Mouse (Mus musculus): Measurements from ENCODE around the gene Peg3. TPM values are rescaled to one million over a fixed set of nuclear protein-coding genes. Genes with fewer than 3 reads are reported as not detected.
"Not testable (repeated sequence)": the region's sequence is repeated elsewhere in the genome, so short reads cannot be mapped to it uniquely, and the experiment has no call there.

The Peg3 gene
- 95.1 and 98.5 TPM in 2 replicates for polyA plus RNA-seq (2015; fragmentation: Nextera tagmentation; extraction: Ambion mirVana)

GRCm38 (mm10) chr7:6730241-6730640 is at the start of gene Peg3, which contains the start of gene Usp29:
Peg3 (minus strand) TSS chr7:6730431.
Usp29 (plus strand) TSS chr7:6730578.
- Histone ChIP-seq H3K36me3 (replicated peaks) (no peaks in the 10 kb centered on the region), H3K9me3 (peaks cover 20% of the 10 kb centered on the region; the same call in 1 of the 2 replicates), H3K4me3 (peak within 1 kb of the TSS; percentile 65), H3K4me2 (peak within 1 kb of the TSS; percentile 50), H3K27me3 (replicated peaks) (no peaks in the 10 kb centered on the region), H3K9ac (peak within 1 kb of the TSS; percentile 71), H3K4me1 (0 out of 2 replicates have a peak, but pooled peaks cover 3% of the 10 kb centered on the region), H3K27ac (peak within 1 kb of the TSS; percentile 92)
- peak; percentile 43 for ATAC-seq (replicated peaks)
- WGBS: 51% methylated on average over 24 of the region's 24 CpGs

GRCm38 (mm10) chr7:6779172-6779571 is 48.9 kb upstream of the Peg3 start:
- no peaks in the 10 kb centered on the region for H3K9me3 ChIP-seq
- no peak overlapping the region for H3K4me3 ChIP-seq
- H3K4me1 ChIP-seq: peaks cover 6% of the 10 kb centered on the region
- ATAC-seq (replicated peaks): no peak
- H3K9ac ChIP-seq: no peak overlapping the region
- no peak overlapping the region for H3K27ac ChIP-seq
- no peaks in the 10 kb centered on the region for H3K36me3 ChIP-seq (replicated peaks)
- no peaks in the 10 kb centered on the region for H3K27me3 ChIP-seq (replicated peaks)
- H3K4me2 ChIP-seq: no peak overlapping the region
- 87% methylated on average over 5 of the region's 5 CpGs for WGBS

- WGBS: 48% methylated on average over 4 of the region's 4 CpGs
- Histone ChIP-seq H3K9ac (no peak overlapping the region), H3K4me3 (no peak overlapping the region), H3K27me3 (replicated peaks) (no peaks in the 10 kb centered on the region), H3K9me3 (no peaks in the 10 kb centered on the region), H3K27ac (peak overlapping the region; percentile 48; the same call in 1 of the 2 replicates), H3K4me2 (no peak overlapping the region), H3K36me3 (replicated peaks) (no peaks in the 10 kb centered on the region), H3K4me1 (0 out of 2 replicates have a peak, but pooled peaks cover 5% of the 10 kb centered on the region)
- ATAC-seq (replicated peaks): no peak; the same call in 1 of the 2 replicates
These were observed 47.5 kb upstream of the Peg3 start for GRCm38 (mm10) chr7:6777689-6778088.

- Histone ChIP-seq H3K9ac (no peak overlapping the region), H3K4me2 (no peak overlapping the region), H3K9me3 (no peaks in the 10 kb centered on the region), H3K27me3 (replicated peaks) (no peaks in the 10 kb centered on the region), H3K27ac (peak overlapping the region; percentile 48; the same call in 1 of the 2 replicates), H3K36me3 (replicated peaks) (no peaks in the 10 kb centered on the region), H3K4me3 (no peak overlapping the region), H3K4me1 (0 out of 2 replicates have a peak, but pooled peaks cover 5% of the 10 kb centered on the region)
- ATAC-seq (replicated peaks): no peak; the same call in 1 of the 2 replicates
- 79% methylated on average over 2 of the region's 2 CpGs for WGBS
These were observed 46.9 kb upstream of the Peg3 start for GRCm38 (mm10) chr7:6777107-6777506.

- no peaks in the 10 kb centered on the region for H3K27me3 ChIP-seq (replicated peaks)
- 89% methylated on average over 10 of the region's 10 CpGs for WGBS
- H3K9ac ChIP-seq: no peak overlapping the region
- no peaks in the 10 kb centered on the region for H3K9me3 ChIP-seq
- H3K36me3 ChIP-seq (replicated peaks): no peaks in the 10 kb centered on the region
- no peak for ATAC-seq (replicated peaks)
- no peak overlapping the region for H3K4me3 ChIP-seq
- no peak overlapping the region for H3K27ac ChIP-seq
- 0 out of 2 replicates have a peak, but pooled peaks cover 5% of the 10 kb centered on the region for H3K4me1 ChIP-seq
- no peak overlapping the region for H3K4me2 ChIP-seq
These were observed 46.3 kb upstream of the Peg3 start for GRCm38 (mm10) chr7:6776314-6777059.

- WGBS: 59% methylated on average over 11 of the region's 11 CpGs
- not testable (repeated sequence) for H3K9me3 ChIP-seq; H3K9ac ChIP-seq; H3K4me3 ChIP-seq; H3K36me3 ChIP-seq (replicated peaks); H3K4me1 ChIP-seq; ATAC-seq (replicated peaks); H3K27me3 ChIP-seq (replicated peaks); H3K4me2 ChIP-seq; H3K27ac ChIP-seq
These were observed 43.7 kb upstream of the Peg3 start for GRCm38 (mm10) chr7:6773865-6774413.

- Histone ChIP-seq H3K9me3 (no peaks in the 10 kb centered on the region), H3K4me1 (peaks cover 5% of the 10 kb centered on the region), H3K4me2 (no peak overlapping the region), H3K4me3 (no peak overlapping the region), H3K27me3 (replicated peaks) (no peaks in the 10 kb centered on the region), H3K9ac (no peak overlapping the region), H3K27ac (peak overlapping the region; percentile 32; the same call in 1 of the 2 replicates), H3K36me3 (replicated peaks) (no peaks in the 10 kb centered on the region)
- ATAC-seq (replicated peaks): no peak; the same call in 1 of the 2 replicates
- 3% methylated on average over 8 of the region's 8 CpGs for WGBS
These were observed 40.1 kb upstream of the Peg3 start for GRCm38 (mm10) chr7:6770286-6770685.

- Histone ChIP-seq H3K27me3 (replicated peaks) (no peaks in the 10 kb centered on the region), H3K9me3 (no peaks in the 10 kb centered on the region), H3K4me2 (no peak overlapping the region), H3K9ac (no peak overlapping the region), H3K36me3 (replicated peaks) (no peaks in the 10 kb centered on the region), H3K27ac (no peak overlapping the region), H3K4me3 (no peak overlapping the region), H3K4me1 (peaks cover 4% of the 10 kb centered on the region)
- no peak for ATAC-seq (replicated peaks)
- WGBS: 64% methylated on average over 5 of the region's 5 CpGs
These were observed 35.0 kb upstream of the Peg3 start for GRCm38 (mm10) chr7:6765240-6765639.

- 20% methylated on average over 6 of the region's 6 CpGs for WGBS
- H3K4me1 ChIP-seq: 0 out of 2 replicates have a peak, but pooled peaks cover 3% of the 10 kb centered on the region
- H3K4me2 ChIP-seq: no peak overlapping the region
- no peaks in the 10 kb centered on the region for H3K36me3 ChIP-seq (replicated peaks)
- no peak overlapping the region for H3K4me3 ChIP-seq
- no peaks in the 10 kb centered on the region for H3K9me3 ChIP-seq
- no peak overlapping the region for H3K27ac ChIP-seq
- no peaks in the 10 kb centered on the region for H3K27me3 ChIP-seq (replicated peaks)
- H3K9ac ChIP-seq: no peak overlapping the region
- ATAC-seq (replicated peaks): no peak
These were observed 29.9 kb upstream of the Peg3 start for GRCm38 (mm10) chr7:6760170-6760569.

- Histone ChIP-seq H3K36me3 (replicated peaks) (no peaks in the 10 kb centered on the region), H3K4me1 (0 out of 2 replicates have a peak, but pooled peaks cover 3% of the 10 kb centered on the region), H3K27me3 (replicated peaks) (no peaks in the 10 kb centered on the region), H3K9ac (no peak overlapping the region), H3K4me3 (no peak overlapping the region), H3K27ac (no peak overlapping the region), H3K9me3 (no peaks in the 10 kb centered on the region), H3K4me2 (no peak overlapping the region)
- ATAC-seq (replicated peaks): no peak
- WGBS: 63% methylated on average over 12 of the region's 12 CpGs
These were observed 29.5 kb upstream of the Peg3 start for GRCm38 (mm10) chr7:6759698-6760097.

GRCm38 (mm10) chr7:6756777-6757291 is 26.6 kb upstream of the Peg3 start:
- Histone ChIP-seq H3K9me3 (no peaks in the 10 kb centered on the region), H3K4me2 (no peak overlapping the region), H3K4me3 (no peak overlapping the region), H3K4me1 (peaks cover 15% of the 10 kb centered on the region), H3K27me3 (replicated peaks) (no peaks in the 10 kb centered on the region), H3K9ac (no peak overlapping the region), H3K36me3 (replicated peaks) (no peaks in the 10 kb centered on the region), H3K27ac (no peak overlapping the region)
- no peak for ATAC-seq (replicated peaks)
- 76% methylated on average over 4 of the region's 4 CpGs for WGBS

- H3K4me1 ChIP-seq: peaks cover 29% of the 10 kb centered on the region
- peak; percentile 90 for ATAC-seq (replicated peaks)
- no peak overlapping the region for H3K9ac ChIP-seq
- H3K27ac ChIP-seq: peak overlapping the region; percentile 70
- no peaks in the 10 kb centered on the region for H3K36me3 ChIP-seq (replicated peaks)
- no peaks in the 10 kb centered on the region for H3K27me3 ChIP-seq (replicated peaks)
- no peaks in the 10 kb centered on the region for H3K9me3 ChIP-seq
- 2% methylated on average over 4 of the region's 4 CpGs for WGBS
- H3K4me2 ChIP-seq: no peak overlapping the region
- H3K4me3 ChIP-seq: no peak overlapping the region
These were observed 23.2 kb upstream of the Peg3 start for GRCm38 (mm10) chr7:6753440-6753839.

All from midbrain, embryonic 15.5 days (tissue).